Mouse (Mus musculus) liver, embryonic 16.5 days (tissue): ENCODE results near the gene Tmem184b. TPM values are rescaled to one million over a fixed set of nuclear protein-coding genes. Genes with fewer than 3 reads are reported as not detected.
A peak's percentile ranks its signal among the peaks of the same experiment; 100 is the strongest.

ENCODE experiments used
- ATAC-seq: fragments of 200-750 bp; cut with Nextera tagmentation; 2 replicates; pipeline ENCODE4 v1.8.0; 2017; ENCODE audit warnings: low read depth, mild to moderate bottlenecking, moderate number of reproducible peaks, moderate library complexity
- H3K27ac ChIP-seq: fragments of 300-500 bp; sonication (generic); 2 replicates; pipeline ENCODE4 v1.5.1; 2014; ENCODE audit warnings: mild to moderate bottlenecking, low read length
- H3K27me3 ChIP-seq: fragments of 300-500 bp; sonication (generic); 2 replicates; pipeline ENCODE4 v1.6.1; 2014; ENCODE audit warnings: low read depth, low read length, mixed read lengths; ENCODE audit not compliant: control insufficient read depth, insufficient read depth
- H3K36me3 ChIP-seq: fragments of 300-500 bp; sonication (generic); 2 replicates; pipeline ENCODE4 v1.6.1; 2014; ENCODE audit warnings: mild to moderate bottlenecking; ENCODE audit not compliant: control insufficient read depth, insufficient read depth
- H3K4me1 ChIP-seq: fragments of 300-500 bp; sonication (generic); 2 replicates; pipeline ENCODE4 v1.6.1; 2014; ENCODE audit warnings: low read depth, low read length, mixed read lengths; ENCODE audit not compliant: control insufficient read depth
- H3K4me2 ChIP-seq: fragments of 300-500 bp; sonication (generic); 2 replicates; pipeline ENCODE4 v1.6.1; 2014; ENCODE audit warnings: low read depth, low read length, mixed read lengths
- H3K4me3 ChIP-seq: fragments of 300-500 bp; sonication (generic); 2 replicates; pipeline ENCODE4 v1.5.1; 2014; ENCODE audit warnings: low read depth, mild to moderate bottlenecking, low read length
- H3K9ac ChIP-seq: fragments of 300-500 bp; sonication (generic); 2 replicates; pipeline ENCODE4 v1.6.1; 2014; ENCODE audit warnings: low read depth, low read length
- H3K9me3 ChIP-seq: fragments of 300-500 bp; sonication (generic); replicated peaks from 2 replicates; pipeline ENCODE4 v1.6.1; 2016; ENCODE audit warnings: low read length; ENCODE audit not compliant: control insufficient read depth
- WGBS: fragments of 180-500 bp; shearing (Covaris S2); extraction: QIAGEN DNeasy Blood & Tissue Kit; methylation state at CpG from one replicate; pipeline ENCODE4 v1.1.7; 2014; ENCODE audit not compliant: insufficient replicate concordance; 5-methylcytosine and 5-hydroxymethylcytosine counted together
- polyA plus RNA-seq: library from polyadenylated mRNA; unstranded; fragments of >200 nt; fragmentation: Nextera tagmentation; extraction: Ambion mirVana; gene quantifications from 2 replicates; pipeline ENCODE4 v1.2.1, GENCODE M21; 2015

Tmem184b gene
- polyA plus RNA-seq, 1 experiment from 2014 or later: 12.1 TPM

GRCm38 (mm10) chr15:79325742-79326141 lies 77.6 kb downstream of the Tmem184b start:
- ATAC-seq: no peak
- Histone ChIP-seq H3K4me1 (peaks cover 60% of the 10 kb centered on the region), H3K36me3 (no peaks in the 10 kb centered on the region), H3K27ac (no peak overlapping the region), H3K9ac (no peak overlapping the region), H3K4me2 (no peak overlapping the region), H3K4me3 (no peak overlapping the region), H3K27me3 (no peaks in the 10 kb centered on the region), H3K9me3 (no peaks in the 10 kb centered on the region)
- WGBS: 50% methylated on average over 3 of the region's 3 CpGs

- H3K4me1 ChIP-seq: peaks cover 60% of the 10 kb centered on the region
- no peak overlapping the region for H3K4me2 ChIP-seq
- no peak overlapping the region for H3K4me3 ChIP-seq
- no peaks in the 10 kb centered on the region for H3K36me3 ChIP-seq
- WGBS: 67% methylated on average over 3 of the region's 3 CpGs
- no peaks in the 10 kb centered on the region for H3K27me3 ChIP-seq
- H3K9ac ChIP-seq: no peak overlapping the region; the same call in 1 of the 2 replicates
- H3K27ac ChIP-seq: peak overlapping the region; percentile 84
- no peaks in the 10 kb centered on the region for H3K9me3 ChIP-seq
- no peak for ATAC-seq
Observed at GRCm38 (mm10) chr15:79324373-79324772, 79.0 kb downstream of the Tmem184b start.

- WGBS: 64% methylated on average over 4 of the region's 4 CpGs
- H3K9ac ChIP-seq: no peak overlapping the region; the same call in 1 of the 2 replicates
- no peak for ATAC-seq
- H3K27me3 ChIP-seq: no peaks in the 10 kb centered on the region
- H3K36me3 ChIP-seq: no peaks in the 10 kb centered on the region
- H3K9me3 ChIP-seq: no peaks in the 10 kb centered on the region
- H3K4me1 ChIP-seq: peaks cover 57% of the 10 kb centered on the region
- H3K4me3 ChIP-seq: no peak overlapping the region
- H3K4me2 ChIP-seq: no peak overlapping the region
- H3K27ac ChIP-seq: peak overlapping the region; percentile 84
Observed at GRCm38 (mm10) chr15:79323791-79324155, 79.6 kb downstream of the Tmem184b start.

GRCm38 (mm10) chr15:79322991-79323790 lies 80.2 kb downstream of the Tmem184b start:
- H3K4me1 ChIP-seq: peaks cover 54% of the 10 kb centered on the region
- no peak overlapping the region for H3K9ac ChIP-seq
- H3K27ac ChIP-seq: peak overlapping the region; percentile 84
- H3K4me2 ChIP-seq: no peak overlapping the region
- no peak overlapping the region for H3K4me3 ChIP-seq
- H3K27me3 ChIP-seq: no peaks in the 10 kb centered on the region
- H3K9me3 ChIP-seq: no peaks in the 10 kb centered on the region
- H3K36me3 ChIP-seq: no peaks in the 10 kb centered on the region
- WGBS: 40% methylated on average over 6 of the region's 6 CpGs
- peak; percentile 5; the same call in 1 of the 2 replicates for ATAC-seq

- Histone ChIP-seq H3K27ac (peak overlapping the region; percentile 84), H3K4me1 (peaks cover 53% of the 10 kb centered on the region), H3K36me3 (no peaks in the 10 kb centered on the region), H3K27me3 (no peaks in the 10 kb centered on the region), H3K9me3 (no peaks in the 10 kb centered on the region), H3K4me2 (peak overlapping the region; percentile 26; the same call in 1 of the 2 replicates), H3K4me3 (no peak overlapping the region), H3K9ac (0 out of 2 replicates have a peak overlapping the region, but pooled peaks have one; percentile 16)
- no peak for ATAC-seq
- WGBS: 31% methylated on average over 11 of the region's 11 CpGs
Observed at GRCm38 (mm10) chr15:79322281-79322990, 80.9 kb downstream of the Tmem184b start.

- Histone ChIP-seq H3K9me3 (no peaks in the 10 kb centered on the region), H3K4me3 (no peak overlapping the region), H3K36me3 (no peaks in the 10 kb centered on the region), H3K9ac (0 out of 2 replicates have a peak overlapping the region, but pooled peaks have one; percentile 10), H3K4me1 (peaks cover 46% of the 10 kb centered on the region), H3K27ac (peak overlapping the region; percentile 84), H3K27me3 (no peaks in the 10 kb centered on the region), H3K4me2 (peak overlapping the region; percentile 26)
- WGBS: 14% methylated on average over 5 of the region's 5 CpGs
- ATAC-seq: peak; percentile 80
Observed at GRCm38 (mm10) chr15:79321733-79322190, 81.6 kb downstream of the Tmem184b start.

- Histone ChIP-seq H3K9me3 (no peaks in the 10 kb centered on the region), H3K27ac (no peak overlapping the region), H3K4me3 (no peak overlapping the region), H3K9ac (no peak overlapping the region), H3K36me3 (no peaks in the 10 kb centered on the region), H3K27me3 (no peaks in the 10 kb centered on the region), H3K4me2 (no peak overlapping the region), H3K4me1 (no peaks in the 10 kb centered on the region)
- no peak for ATAC-seq
- 75% methylated on average over 8 of the region's 8 CpGs for WGBS
Observed at GRCm38 (mm10) chr15:79313848-79314369, 89.5 kb downstream of the Tmem184b start.
